Comparison of ENCODE assay signal across 10 mouse cellular contexts in the genomic region with DNA sequence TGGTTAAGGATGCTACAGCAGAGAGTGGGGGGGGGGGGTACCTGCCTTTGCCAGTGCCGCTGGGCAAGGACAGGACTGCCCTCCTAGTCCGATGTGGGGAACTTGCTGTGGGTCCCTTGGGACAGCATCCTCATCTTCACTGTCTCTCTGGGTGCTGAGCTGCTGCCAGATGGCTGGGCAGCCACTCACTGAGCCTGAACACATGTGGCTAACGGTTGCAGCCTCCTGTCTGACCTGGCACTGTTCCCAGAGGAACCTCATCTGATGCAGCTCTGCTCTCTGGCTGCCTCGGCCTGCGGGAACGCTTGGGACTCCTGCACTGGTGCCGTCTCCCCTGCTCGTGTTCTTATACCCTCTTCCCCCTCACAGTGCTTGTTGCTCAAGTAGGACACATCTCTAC. TPM values are rescaled to one million over a fixed set of nuclear protein-coding genes. Genes with fewer than 3 reads are reported as not detected.
DNase-seq lines count a peak whose midpoint lies in the region; ATAC-seq lines count a peak whose summit lies in the region.
"Had no signal": no experiment of that assay in that cellular context is flagged by ENCODE, and none has a peak within 500 bp of the region (broad histone marks: within the 10 kb centered on the region; RNA-seq: fewer than 3 reads in every experiment).

No protein-coding gene starts in this region.

- H3K4me1 ChIP-seq in neural tube, embryonic 14.5 days (ENCODE audit: control insufficient read depth, insufficient read depth, low read length): peaks cover 11% of the 10 kb centered on the region

- H3K36me3 ChIP-seq in neural tube, embryonic 14.5 days (ENCODE audit: control insufficient read depth, insufficient read depth, low read length): no peaks in the 10 kb centered on the region
- H3K36me3 ChIP-seq: embryonic facial prominence, embryonic 12.5 days; limb, embryonic 13.5 days had no signal

- WGBS in neural tube, embryonic 14.5 days: 25% methylated on average over 8 of the region's 8 CpGs

- H3K9me3 ChIP-seq in neural tube, embryonic 14.5 days (ENCODE audit: control insufficient read depth, low read length): no peaks in the 10 kb centered on the region
- H3K9me3 ChIP-seq: embryonic facial prominence, embryonic 12.5 days; limb, embryonic 13.5 days had no signal

- H3K4me2 ChIP-seq in neural tube, embryonic 14.5 days (ENCODE audit: low read depth, low read length): no peak overlapping the region
- H3K4me2 ChIP-seq: embryonic facial prominence, embryonic 12.5 days; limb, embryonic 13.5 days had no signal

- no peak overlapping the region for H3K4me3 ChIP-seq in neural tube, embryonic 14.5 days (ENCODE audit: low read depth, low read length)
- H3K4me3 ChIP-seq: embryonic facial prominence, embryonic 12.5 days; limb, embryonic 13.5 days had no signal

- peak; percentile 78 for DNase-seq in cerebellum, adult 11-12 months
- DNase-seq in cerebellum, adult 8-10 months: no peak
- DNase-seq in right cerebral cortex, adult 18-20 months: peak; percentile 46
- no peak for DNase-seq in right cerebral cortex, postnatal 25 days
- DNase-seq in gastrocnemius, postnatal 4 days (ENCODE audit: low spot score in 2 of 2): peak; percentile 41 to 67
- DNase-seq in kidney, adult 9 months: peak; percentile 45
- no peak for DNase-seq in thymus, postnatal 10 days (ENCODE audit: low spot score in 2 of 2)

- peak; percentile 75 for ATAC-seq in neural tube, embryonic 14.5 days (ENCODE audit: low read depth)

- no peak overlapping the region for H3K27ac ChIP-seq in neural tube, embryonic 14.5 days (ENCODE audit: low read depth, low read length)
- H3K27ac ChIP-seq: embryonic facial prominence, embryonic 12.5 days; limb, embryonic 13.5 days had no signal

- H3K27me3 ChIP-seq in neural tube, embryonic 14.5 days (ENCODE audit: control insufficient read depth, insufficient read depth, low read length): no peaks in the 10 kb centered on the region
- H3K27me3 ChIP-seq: embryonic facial prominence, embryonic 12.5 days; limb, embryonic 13.5 days had no signal

- H3K9ac ChIP-seq in neural tube, embryonic 14.5 days (replicated peaks; ENCODE audit: low read depth, low read length): no peak overlapping the region
- H3K9ac ChIP-seq: embryonic facial prominence, embryonic 12.5 days; limb, embryonic 13.5 days had no signal

RNA-seq across cellular contexts. Expression of a gene that starts 8.6 kb away (rescaled TPM):
- total RNA-seq in gastrocnemius, postnatal 4 days (2021): 100 to 1,000 TPM; 104 TPM
- 25.3 and 26.9 TPM in 2 replicates for polyA plus RNA-seq in neural tube, embryonic 14.5 days (2014; fragmentation: Nextera tagmentation; extraction: Ambion mirVana)

Comparison
In these comparisons a context has a peak if more than half of its experiments do, and no peak if none do; other contexts are left out.
1. DNase-seq: peak in cerebellum, adult 11-12 months (single experiment), right cerebral cortex, adult 18-20 months (single experiment), gastrocnemius, postnatal 4 days (2 of 2) and kidney, adult 9 months (single experiment); none in cerebellum, adult 8-10 months (single experiment), right cerebral cortex, postnatal 25 days (single experiment) and thymus, postnatal 10 days (0 of 2).